Mouse (Mus musculus) liver, adult 2 months (tissue): ENCODE data around the gene Wapl.

Source experiments
- CTCF ChIP-seq: fragments of 200-500 bp; IDR thresholded peaks from 2 replicates; pipeline ENCODE4 v1.5.1; 2011; ENCODE audit warnings: low read depth, low read length, control low read depth
- POLR2A ChIP-seq: fragments of 200-500 bp; IDR thresholded peaks from 2 replicates; pipeline ENCODE4 v1.6.1; 2011; ENCODE audit warnings: low read length, control low read depth; ENCODE audit not compliant: insufficient read depth; ENCODE audit errors: extremely low read depth

DNA sequence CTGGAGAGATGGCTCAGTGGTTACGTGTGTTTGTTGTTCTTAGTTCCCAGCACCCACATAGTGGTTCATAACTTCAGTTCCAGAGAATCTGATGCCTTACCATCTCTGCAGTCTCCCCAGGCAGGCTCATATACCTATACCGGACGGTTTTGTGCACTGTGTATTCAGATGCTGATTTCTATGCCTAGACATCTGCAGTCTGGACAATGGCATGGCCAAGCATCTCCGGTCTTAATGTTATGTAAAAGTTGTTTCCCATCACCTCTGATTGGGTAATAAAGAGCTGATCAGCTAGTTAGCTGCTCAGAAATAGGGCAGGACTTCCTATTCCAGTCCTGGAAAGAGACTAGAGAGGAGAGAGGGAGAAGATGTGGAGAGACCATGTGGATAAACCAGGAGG, 20.2 kb downstream of the Wapl start:
- TF ChIP-seq CTCF (no peak), POLR2A (no peak)
